Mouse (Mus musculus): Measurements from ENCODE around the gene Gins2.

Gene Gins2

DNA sequence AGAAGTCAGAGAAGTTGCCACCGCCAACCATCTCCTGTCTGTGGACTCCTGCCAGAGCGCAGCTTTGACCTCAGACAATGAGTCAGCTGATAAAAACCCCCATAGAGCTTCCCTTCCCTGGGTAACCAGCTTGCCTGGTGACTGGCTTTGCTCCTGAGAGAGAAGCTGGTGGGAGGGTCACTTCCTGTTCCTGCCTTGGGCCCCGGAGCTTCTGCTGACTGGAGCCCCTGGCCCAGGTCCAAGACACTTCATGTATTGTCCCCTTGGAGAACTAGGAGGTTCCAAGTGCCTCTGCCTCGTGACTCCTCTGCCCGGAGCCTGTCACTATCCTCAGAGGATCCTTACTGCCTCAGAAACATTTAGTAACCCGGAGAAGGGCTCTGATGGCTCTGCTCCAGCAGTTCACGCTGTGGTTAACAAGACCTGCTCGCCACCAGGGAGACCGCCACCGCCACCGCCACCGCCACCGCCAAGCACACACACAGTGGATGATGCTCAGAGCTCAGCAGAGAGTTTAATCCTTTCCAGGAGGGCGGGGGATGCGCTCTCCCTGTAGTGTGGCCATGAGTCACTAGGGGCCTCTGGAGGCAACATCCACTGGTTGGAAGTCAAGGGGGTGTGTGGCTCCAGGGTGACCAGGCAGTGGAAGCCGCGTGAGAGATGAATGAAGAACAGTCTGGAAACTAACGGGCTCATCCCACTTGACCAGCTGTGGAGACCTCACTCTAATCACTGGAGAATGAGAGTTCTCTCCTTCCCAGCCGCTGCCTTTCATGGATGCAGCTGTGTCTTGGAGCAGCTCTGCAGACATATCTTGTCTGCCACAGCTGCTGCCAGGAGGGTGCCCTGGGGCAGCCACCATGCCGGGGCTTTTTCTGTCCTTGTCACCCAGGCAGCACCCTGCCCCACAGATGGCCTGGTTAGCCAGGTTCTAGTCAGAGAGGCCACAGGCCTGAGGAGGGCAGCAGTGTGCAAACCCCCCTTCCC lies 25.0 kb downstream of the Gins2 start:
- no peak for DNase-seq (ENCODE audit: low spot score)

DNA sequence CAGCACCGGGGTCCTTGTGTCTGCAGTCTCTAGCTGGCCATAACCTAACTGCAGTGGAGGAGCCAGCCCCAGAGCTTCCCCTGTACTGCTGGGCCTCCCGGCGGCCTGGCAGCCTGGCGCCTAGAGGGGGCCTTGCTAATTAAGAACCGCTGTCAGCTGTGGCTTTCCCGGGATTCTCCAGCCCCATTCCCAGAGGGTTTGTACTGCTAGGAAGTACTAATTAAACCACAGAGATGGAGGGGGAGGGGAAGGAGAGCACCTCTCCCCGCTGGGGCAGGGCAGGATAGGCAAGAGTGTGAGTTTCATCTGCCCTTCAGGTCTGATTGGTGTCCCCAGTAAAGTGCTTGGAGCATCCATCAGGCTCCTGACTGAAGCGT lies 25.8 kb downstream of the Gins2 start:
- DNase-seq (ENCODE audit: low spot score): no peak

DNA sequence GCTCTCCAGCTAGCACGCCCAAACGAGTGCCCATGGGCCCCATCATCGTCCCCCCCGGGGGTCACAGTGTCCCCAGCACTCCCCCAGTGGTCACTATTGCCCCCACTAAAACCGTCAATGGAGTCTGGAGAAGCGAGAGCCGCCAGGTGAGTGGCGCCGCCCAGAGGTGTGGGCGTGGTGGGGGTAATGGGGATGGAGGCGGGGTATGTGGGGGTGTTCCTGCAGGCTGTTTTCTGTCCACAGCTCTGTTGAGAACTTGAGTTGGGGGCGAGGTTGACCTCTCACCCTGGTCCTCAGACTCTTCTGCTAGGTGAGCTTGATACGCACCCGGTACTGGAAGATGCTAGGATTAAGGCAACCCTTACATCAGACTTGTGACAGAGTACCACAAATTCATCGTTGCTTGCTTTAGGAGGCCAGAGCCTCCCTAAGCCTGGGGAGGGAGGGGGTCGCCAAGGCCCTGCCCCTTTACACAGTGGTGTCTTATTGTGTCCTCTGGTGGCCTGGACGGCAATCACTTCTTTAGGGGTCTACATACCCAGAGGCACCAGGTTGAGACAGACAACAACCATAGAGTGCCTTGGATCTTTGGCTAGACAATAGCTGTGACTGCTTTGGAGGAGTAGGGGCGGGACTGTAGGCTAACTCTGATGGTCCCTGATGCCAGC lies 26.3 kb downstream of the Gins2 start:
- no peak for DNase-seq (ENCODE audit: low spot score)

DNA sequence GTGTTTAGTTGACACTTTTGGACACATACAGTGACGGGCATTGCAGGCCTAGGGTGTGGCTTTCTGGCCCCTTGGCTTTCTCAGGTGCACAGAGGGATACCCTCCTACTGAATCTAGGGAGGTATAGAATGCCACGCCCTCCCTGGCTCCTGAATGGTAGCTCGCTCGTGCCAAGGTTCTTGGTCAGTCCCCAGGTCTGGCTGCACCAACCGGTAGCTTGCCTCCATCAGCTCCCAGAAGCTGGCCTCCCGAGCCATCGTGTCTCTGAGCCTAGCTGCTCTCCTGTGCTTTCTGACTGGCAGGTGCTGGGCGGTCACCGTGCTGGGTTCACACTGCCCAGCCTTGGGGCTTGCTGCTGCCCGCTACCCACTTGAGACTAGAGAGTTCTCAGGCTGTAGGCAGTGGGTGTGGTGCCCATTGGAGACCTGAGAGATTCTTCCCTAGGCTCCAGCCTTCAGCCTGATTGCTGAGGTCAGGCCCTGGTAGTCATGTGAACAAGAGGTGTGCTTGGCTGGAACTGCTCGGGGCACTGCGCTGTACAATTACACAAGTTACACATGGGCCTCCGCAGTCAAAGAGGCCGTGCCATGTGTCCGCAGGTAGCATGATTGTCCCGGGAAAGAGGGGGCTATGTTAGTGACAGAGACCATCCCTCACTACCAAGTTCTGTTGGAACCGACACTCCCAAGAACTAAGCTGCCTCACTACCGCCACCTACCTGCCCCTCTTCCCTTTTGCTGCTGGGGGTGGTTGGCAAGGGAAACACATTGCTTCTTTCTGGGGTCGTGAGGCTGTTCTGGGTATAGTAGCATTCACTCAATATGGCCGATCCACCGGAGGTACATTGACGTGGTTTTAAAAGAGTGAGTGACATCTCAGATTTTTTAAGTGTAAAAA lies 27.3 kb downstream of the Gins2 start:
- no peak for DNase-seq (ENCODE audit: low spot score)

DNA sequence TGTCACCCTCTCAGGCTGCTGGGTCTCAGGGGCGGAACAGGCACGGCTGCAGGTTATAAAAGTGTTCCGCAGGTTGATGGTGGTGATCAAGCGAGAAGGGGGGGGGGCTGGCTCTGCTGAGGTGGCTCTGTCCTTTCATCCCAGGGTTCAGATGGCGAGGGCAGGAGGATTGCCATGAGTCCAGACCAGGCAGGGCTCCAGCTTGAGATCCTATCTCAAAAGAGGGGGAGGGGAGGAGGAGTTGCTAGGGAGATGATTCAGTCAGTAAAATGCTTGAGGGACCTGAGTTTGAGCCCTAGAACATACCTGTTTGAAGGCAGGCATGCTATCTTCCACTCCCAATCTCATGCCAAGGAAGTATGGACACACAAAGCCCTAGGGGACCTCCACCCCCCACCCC lies 28.6 kb downstream of the Gins2 start:
- no peak for DNase-seq (ENCODE audit: low spot score)

DNA sequence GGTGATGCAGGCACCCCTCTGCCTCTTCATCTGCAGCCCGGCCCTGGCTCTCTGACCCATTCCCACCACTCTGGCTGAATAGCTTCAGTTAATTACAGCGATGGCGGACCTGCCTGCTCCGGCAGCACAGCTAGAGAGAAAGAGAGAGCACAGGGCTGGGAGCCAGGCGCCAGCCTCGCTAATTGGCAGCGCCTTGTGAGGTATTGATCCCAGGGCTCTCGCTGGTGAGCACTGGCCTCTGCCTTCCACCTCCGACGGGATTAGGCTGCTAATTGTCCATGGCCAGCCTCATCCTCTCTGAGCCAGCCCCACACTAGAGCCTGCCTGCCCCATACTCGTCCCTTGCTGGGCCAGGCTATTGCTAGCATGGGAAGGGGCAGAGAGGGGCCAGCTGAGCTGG lies 29.4 kb downstream of the Gins2 start:
- DNase-seq (ENCODE audit: low spot score): no peak

DNA sequence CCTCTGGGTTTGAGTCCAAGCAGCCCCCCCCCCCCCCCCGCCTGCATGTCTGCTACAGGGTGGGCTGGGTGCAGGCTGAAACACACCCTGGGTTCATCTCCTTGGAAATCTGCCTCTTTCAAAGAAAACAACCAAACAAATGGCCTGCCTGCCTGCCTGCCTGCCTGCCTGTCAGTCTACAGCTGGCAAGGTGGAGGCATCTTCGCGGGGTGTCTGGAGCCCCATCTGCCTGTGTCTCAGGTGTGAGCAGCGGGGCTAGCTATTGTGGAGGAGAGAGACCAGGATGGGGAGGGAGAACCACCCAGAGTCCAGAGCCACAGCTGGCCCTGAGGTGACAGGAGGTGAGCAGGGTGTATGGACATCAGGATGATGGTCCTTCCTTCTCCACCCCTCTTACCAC lies 30.9 kb downstream of the Gins2 start:
- DNase-seq (ENCODE audit: low spot score): no peak

DNA sequence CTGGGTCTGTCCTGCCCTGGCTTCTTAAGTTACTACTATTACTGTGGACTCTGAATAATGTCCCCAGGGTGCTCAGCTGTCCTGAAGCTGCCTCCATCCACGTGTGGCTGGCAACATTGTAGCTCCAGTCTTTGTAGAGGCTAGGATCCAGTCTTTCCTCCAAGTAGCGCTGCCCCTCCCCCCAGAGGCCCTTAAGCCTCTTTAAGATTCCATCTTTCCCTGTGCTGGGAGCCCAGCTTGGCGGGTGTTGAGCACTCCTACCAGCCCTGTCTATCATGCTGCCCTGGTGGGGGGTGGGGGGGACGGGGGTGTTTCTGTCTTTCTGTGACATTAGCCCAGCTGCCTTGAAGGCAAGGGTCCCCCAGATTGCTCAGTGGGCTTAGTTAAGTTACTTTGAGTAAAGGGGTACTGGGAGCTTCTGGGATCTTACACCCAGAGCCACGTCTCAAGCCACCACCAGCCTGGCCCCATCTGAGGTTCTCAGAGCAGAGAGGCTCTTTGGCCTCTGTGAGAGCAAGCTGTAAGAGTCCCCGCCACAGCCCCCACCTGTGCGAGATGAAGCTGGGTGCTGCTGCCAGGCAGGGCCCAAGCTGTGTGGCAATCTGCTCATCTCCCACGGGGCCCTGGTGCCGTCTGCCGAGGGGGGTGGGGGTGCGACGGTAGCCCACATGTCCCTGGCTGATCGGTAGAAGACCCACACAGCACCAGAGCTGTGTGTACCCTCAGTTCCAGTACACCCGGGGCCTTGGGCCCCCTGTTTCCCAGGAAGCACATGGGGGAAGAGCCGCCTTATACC lies 31.7 kb downstream of the Gins2 start:
- no peak for DNase-seq (ENCODE audit: low spot score)

DNA sequence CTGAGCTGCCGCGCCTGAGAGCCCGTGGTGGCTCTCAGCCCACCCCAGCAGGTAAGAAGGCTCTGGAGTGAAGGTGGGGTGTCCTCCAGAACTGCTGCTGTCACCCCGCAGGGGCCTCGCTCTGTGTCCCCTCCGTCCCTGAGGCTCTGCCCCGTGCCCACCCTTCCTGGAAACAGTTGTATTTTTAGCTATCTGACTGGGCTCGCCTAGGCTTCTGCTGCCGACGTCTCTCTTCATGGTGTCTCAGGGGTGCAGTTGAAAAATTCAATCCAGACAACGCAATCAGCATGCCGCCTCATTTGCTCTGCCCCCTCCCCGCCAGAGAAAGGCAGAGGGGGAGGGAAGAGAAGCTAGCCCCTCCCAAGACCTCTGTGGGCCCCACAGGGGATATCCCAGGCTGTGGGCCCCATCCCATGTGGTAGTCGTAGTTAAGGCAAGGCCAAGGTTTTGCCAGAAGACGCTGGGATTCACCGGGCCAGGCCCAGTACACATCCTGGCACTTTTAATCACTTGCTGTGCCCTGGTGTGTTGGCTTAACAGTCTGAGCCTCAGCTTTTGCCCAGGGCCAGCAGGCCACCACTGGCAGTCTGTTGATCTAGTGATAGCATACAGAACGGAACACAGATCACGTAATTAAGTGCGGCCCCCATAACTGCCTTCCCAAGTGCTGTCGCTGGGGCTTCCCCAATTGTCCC lies 32.8 kb downstream of the Gins2 start:
- DNase-seq (ENCODE audit: low spot score): no peak

DNA sequence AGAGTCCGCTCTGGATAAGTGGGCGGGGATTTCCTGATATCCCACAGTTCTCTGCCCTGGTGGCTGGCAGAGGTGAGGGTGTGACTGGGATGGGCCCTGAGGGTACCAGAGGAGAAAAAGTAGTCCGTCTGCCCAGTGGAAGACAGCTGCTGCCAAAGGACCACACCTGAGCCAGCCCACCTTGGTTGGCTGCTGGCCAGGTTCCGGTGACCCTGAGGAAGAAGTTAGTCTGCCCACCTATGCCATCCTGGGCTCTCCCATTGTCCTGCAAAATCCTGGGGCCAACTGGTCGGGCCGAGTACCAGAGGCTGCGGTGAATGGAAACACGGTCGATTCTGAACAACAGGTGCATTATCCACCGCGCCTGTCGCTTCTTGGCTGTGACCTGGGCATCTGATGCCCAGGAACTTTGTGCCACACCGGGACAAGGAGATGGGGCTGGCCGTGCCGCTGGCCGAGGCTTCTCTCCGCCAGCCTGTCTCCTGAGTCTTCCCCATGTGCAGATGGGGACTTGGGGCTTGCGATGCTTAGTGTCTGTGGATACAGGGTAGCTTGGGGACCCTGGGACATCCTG lies 34.6 kb downstream of the Gins2 start:
- DNase-seq (ENCODE audit: low spot score): no peak

DNA sequence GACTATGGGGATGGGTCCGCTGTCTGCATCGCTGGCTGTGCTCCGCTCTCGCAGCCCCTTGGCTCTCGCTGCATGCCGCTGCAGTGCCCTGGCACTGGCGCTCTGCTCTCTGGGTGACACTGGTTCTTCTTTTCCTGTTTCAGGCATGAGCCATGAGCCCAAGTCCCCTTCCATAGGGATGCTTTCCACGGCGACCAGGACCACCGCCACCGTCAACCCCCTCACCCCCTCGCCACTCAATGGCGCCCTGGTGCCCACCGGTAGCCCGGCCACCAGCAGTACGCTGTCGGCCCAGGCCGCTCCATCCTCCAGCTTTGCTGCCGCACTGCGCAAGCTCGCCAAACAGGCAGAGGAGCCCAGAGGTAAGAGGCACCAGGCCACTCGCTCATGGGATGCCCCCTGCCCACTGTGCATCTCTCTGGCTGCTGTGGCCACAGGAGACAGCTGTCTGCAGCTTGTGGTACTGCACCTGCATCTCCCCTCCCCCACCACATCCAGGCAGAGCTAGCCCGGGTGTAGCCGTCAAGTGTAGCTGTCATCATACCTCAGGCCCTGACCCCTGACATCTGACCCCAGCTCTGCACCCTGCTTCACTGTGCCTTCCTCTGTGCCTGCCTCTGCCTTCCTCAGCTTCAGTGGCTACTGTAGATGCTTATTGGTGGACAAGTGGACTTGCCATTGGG lies 35.5 kb downstream of the Gins2 start:
- no peak for DNase-seq (ENCODE audit: low spot score)

DNA sequence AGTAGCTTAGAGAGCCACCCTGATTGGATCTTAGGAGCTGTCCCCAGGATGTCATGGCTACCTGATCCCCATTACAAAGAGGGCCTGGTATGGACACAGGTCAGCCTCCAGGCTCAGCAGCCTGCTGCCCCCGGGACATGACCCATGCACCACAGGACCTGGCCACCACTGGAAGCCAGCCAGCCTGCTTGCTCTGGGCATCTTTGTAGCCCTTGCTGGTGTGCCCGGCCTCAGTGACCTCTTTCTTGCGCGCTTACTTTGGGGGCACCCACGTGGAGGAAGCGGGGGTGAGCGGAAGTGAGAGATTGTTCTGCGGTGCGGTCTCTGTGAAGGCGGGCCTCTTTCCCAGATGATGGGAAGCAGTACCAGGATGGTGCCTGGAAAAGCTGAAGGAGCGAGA lies 36.6 kb downstream of the Gins2 start:
- DNase-seq (ENCODE audit: low spot score): no peak

DNA sequence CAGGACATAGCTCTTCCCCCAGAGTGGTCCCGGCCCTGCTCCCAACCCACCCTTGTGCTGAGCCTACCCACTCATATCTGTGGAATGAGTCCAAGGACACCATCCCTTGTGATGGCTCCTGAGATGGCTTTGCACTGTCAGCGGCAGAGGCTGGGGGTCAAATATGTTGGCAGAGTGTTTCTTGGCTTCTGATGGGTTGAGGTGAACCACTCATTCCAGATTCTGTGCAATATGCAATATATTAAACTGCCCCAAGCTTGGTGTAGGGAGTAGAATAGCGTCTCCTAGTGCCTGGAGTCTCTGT lies 37.5 kb downstream of the Gins2 start:
- DNase-seq (ENCODE audit: low spot score): no peak

DNA sequence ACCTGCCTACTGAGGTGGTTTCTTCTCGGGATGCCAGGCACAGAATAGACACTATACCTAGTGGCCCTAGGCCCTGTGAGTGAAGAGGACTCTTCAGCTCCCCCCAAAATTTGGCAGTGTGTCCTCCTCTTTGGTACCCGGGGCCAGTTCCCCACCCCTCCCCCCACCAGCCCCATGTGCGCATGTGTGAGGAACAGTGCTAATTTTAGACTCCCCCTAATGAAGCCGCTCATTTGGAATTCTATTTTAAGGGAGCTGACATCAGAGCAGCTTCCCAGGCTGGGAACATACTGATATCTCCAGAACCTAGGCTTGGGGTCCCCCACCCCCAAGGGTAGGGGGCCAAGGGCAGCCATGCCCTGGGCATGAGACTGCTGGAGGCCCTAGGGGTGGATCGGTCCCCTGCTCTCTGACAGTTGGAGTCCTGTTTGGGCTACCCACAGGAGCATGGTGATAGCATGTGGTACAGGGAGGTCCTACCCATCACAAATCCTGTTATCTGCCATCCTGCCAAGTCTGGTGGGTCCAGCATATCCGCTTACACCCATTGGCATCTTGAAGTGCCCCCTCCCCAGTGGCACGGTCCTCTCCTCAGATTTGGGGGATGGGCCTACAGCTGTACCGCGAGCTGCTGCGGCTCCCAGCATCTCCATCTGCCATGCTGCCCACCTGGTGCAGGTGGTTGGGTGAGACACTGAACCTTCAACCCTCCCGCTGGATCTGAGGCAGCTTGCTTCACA lies 38.0 kb downstream of the Gins2 start:
- DNase-seq (ENCODE audit: low spot score): no peak

DNA sequence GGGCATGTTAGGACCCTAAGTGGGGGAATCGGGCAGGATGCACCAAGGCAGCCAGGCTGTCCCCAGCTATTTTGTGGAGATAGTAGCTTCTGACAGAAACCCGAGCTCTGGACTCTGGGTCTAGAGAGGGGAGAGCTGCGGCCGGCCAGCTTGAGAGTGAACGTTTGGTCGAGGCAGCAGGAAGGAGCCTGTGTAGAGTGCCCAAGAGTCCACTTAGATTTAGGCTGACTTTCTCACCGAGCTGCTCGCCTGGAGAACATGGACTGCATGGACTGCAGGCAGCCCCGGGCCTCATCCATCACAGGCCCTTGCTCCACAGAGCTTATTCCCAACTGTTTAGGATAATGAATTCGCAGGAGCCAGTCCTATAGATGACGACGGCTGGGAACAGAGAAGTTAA lies 38.7 kb downstream of the Gins2 start:
- DNase-seq (ENCODE audit: low spot score): no peak

DNA sequence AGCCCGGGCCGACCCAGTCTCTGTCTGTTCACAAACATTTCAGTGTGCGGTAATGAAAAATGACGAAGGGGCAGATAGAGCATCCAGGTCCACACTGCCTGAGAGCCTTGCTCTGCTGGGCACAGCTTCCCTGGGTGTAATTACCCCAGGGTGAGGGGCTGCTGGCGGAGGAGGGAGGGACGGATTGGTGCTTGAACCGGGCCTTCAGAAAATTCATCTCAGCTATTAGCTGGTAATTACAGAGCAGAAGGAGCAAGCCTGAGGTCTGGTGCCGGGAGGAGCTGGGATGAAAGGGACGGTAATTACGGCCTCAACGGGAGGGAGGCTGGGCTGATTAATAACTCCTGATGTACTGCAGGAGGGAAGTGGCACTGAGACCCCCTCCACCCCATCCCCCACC lies 39.2 kb downstream of the Gins2 start:
- no peak for DNase-seq (ENCODE audit: low spot score)

DNA sequence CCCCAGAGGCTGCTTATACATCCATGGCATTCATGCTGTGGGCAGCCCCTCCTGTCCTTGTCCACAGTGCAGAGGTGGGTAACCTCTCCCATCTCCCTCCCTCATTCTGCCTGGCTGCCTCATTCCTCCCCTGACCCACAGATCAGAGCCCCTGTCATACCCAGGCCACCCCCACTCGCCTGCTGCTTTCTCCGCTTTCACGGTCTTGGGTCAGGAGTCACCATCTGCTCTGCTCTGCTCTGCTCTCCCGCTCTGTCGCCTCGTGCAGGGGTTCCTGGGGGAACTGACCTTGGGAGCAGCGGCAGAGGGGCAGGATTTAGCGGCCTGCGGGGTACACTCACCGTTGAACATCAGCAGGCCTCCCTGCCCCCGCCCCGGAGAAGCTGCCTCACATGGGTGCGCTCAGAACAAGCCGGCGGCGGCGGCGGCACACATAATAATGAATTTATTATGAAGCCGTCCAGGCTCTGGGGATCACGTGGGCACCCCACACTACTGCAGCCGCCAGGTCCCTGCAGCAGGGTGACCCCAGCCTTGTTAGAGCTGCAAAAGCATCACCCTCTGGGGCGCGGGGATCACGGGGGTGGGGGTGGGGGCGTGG lies 39.7 kb downstream of the Gins2 start:
- no peak for DNase-seq (ENCODE audit: low spot score)

DNA sequence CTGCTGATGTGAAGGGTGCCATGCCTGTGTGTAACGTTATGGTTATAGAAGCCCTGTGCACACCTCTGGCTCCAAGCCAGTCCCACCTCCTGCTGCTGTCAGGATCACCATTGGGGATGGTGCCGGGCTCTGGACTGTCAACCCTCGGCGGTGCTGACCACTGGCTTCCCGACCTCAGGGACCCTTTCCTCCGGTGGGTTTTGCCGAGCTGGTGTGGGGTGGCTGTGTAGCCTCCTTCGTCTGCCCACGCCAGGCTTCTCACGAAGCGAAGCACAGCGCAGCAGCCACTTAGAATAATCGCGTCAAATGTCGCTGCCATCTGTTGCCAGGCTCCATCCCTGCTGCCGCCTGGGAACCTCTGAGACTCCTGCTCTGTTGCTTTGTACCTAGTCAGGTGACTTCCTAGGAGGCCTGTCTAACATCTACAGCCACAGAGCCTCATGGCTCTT lies 40.8 kb downstream of the Gins2 start:
- DNase-seq (ENCODE audit: low spot score): no peak

DNA sequence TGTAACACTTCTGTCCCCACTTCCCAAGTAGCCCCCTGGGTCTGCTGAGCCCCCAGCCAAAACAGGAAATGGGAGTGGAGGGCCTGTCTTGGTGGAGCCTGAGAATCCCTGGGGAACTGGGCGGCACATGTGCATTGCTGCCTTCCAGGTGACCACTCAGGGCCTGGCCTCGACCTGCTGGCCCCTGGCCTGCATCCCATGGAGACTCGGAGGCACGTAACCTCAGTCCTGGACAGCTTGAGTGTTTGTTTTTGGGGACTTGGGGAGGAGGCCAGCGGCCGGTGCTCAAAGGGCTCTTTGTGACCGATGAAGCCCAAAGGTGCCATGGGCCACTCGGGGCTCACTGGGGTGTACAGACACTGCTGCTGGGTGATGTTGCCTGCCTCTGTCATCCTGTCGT lies 41.5 kb downstream of the Gins2 start:
- DNase-seq (ENCODE audit: low spot score): no peak
